Mouse (Mus musculus): ENCODE results near the gene Lrrn3.

Lrrn3 gene

GRCm38 (mm10) chr12:41436206-41436985, 49.8 kb downstream of the Lrrn3 start:
- no peak for DNase-seq (ENCODE audit: low spot score in 2 of 2)

DNA sequence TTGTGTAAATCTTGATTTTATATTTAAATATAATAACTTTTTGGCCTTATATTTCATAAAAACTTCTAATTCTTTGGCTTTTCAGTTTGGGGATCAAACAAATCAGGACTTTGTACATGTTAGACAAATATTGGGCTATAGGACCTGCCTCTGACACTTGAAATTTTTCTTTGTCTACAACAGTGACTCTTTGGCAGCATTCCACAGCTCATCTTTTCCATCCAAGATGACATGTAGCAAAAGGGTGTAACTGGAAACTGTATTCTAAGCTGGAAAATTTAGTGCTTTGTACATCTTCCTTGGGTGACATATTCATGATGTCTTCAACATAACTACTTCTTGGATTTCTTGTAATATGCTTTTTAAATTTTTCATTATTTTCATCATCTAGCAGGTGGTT, 57.4 kb downstream of the Lrrn3 start:
- DNase-seq (ENCODE audit: low spot score in 2 of 2), result no peak

DNA sequence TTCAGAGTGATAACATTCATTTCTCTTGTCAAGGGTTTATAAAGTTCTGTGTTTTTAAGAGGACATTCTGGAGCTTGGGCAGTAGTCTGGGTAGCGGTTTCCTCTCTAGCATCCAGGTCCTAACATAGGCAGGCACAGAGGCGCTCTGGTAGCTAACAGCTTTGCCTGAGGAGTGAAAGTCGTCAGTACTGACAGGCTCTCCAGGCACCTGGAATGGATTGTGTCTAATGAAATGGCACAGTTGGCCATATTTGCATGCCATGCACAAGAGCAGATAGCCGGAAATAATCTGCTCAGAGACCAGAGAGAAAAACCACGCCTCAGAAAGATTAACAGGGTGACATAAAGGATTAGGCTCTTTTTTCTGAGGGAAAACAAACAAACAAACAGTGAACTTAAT, 58.8 kb downstream of the Lrrn3 start:
- DNase-seq (ENCODE audit: low spot score in 2 of 2), result no peak

DNA sequence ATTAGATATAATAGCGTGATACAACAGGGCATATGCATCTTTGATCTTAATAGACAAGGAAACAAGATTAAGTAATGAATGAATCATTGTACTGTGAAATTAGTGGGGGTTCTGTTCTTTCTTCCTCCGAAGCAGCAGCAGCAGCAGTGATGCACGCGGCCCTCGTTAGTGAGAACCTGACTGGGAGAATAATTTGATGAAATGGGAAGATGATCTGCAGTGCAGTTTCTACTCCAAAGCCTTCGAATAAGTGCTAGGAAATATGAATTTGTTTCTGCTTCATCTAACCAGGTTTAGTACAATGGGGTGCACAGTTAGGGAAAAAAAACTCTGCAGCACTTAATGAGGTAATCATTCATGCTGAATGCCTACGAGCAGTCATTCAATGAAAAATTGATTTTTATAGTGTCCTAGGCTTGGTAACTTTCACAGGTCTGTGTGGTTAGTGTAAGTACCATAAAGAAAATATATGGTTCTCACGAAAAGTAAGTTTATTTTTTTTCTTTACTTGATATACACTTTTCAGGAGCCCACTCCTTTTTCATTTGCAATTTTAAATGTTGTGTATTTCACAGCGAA, 61.0 kb downstream of the Lrrn3 start:
- DNase-seq (ENCODE audit: low spot score in 2 of 2), result no peak

GRCm38 (mm10) chr12:41417961-41418360, 68.3 kb downstream of the Lrrn3 start:
- DNase-seq (ENCODE audit: low spot score in 2 of 2), result no peak

- no peak for DNase-seq (ENCODE audit: low spot score in 2 of 2)
These were observed 69.1 kb downstream of the Lrrn3 start for GRCm38 (mm10) chr12:41417099-41417498.

GRCm38 (mm10) chr12:41416635-41417034, 69.6 kb downstream of the Lrrn3 start:
- no peak for DNase-seq (ENCODE audit: low spot score in 2 of 2)

- no peak for DNase-seq (ENCODE audit: low spot score in 2 of 2)
These were observed 76.8 kb downstream of the Lrrn3 start for GRCm38 (mm10) chr12:41409431-41409830.

- no peak for DNase-seq (ENCODE audit: low spot score in 2 of 2)
These were observed 84.3 kb downstream of the Lrrn3 start for GRCm38 (mm10) chr12:41401923-41402322.

All from spleen, postnatal 36 days (tissue).